Mouse (Mus musculus) neural tube, embryonic 11.5 days (tissue): ENCODE data around the gene Minos1. TPM values are rescaled to one million over a fixed set of nuclear protein-coding genes. Genes with fewer than 3 reads are reported as not detected.

Source experiments
- ATAC-seq: fragments of 200-750 bp; cut with Nextera tagmentation; 2 replicates; pipeline ENCODE4 v1.8.0; 2017; ENCODE audit warnings: moderate number of reproducible peaks, mild to moderate bottlenecking, moderate TSS enrichment, moderate library complexity; ENCODE audit not compliant: insufficient read depth, low FRiP score, low TSS enrichment
- DNase-seq: peaks from one replicate; pipeline ENCODE4 v3.0.0-alpha.2; 2015; ENCODE audit warnings: low spot score
- H3K27ac ChIP-seq: fragments of 300-500 bp; sonication (generic); 2 replicates; pipeline ENCODE4 v1.5.1; 2014; ENCODE audit warnings: low read depth, mild to moderate bottlenecking, low read length
- H3K27me3 ChIP-seq: fragments of 300-500 bp; sonication (generic); 2 replicates; pipeline ENCODE4 v1.6.1; 2014; ENCODE audit warnings: mild to moderate bottlenecking, low read length, mixed read lengths; ENCODE audit not compliant: control insufficient read depth, insufficient read depth
- H3K36me3 ChIP-seq: fragments of 300-500 bp; sonication (generic); 2 replicates; pipeline ENCODE4 v1.6.1; 2014; ENCODE audit warnings: mild to moderate bottlenecking, low read length, moderate library complexity, mixed read lengths; ENCODE audit not compliant: control insufficient read depth, insufficient read depth
- H3K4me1 ChIP-seq: fragments of 300-500 bp; sonication (generic); 2 replicates; pipeline ENCODE4 v1.6.1; 2014; ENCODE audit warnings: low read length, mixed read lengths; ENCODE audit not compliant: control insufficient read depth, insufficient read depth
- H3K4me2 ChIP-seq: fragments of 300-500 bp; sonication (generic); 2 replicates; pipeline ENCODE4 v1.6.1; 2014; ENCODE audit warnings: low read depth, mild to moderate bottlenecking, moderate library complexity
- H3K4me3 ChIP-seq: fragments of 300-500 bp; sonication (generic); 2 replicates; pipeline ENCODE4 v1.5.1; 2014; ENCODE audit warnings: low read depth, low read length
- H3K9ac ChIP-seq: fragments of 300-500 bp; sonication (generic); 2 replicates; pipeline ENCODE4 v1.6.1; 2014; ENCODE audit warnings: mild to moderate bottlenecking, low read length
- H3K9me3 ChIP-seq: fragments of 300-500 bp; sonication (generic); 2 replicates; pipeline ENCODE4 v1.6.1; 2016; ENCODE audit warnings: low read length; ENCODE audit not compliant: control insufficient read depth
- WGBS: fragments of 180-500 bp; shearing (Covaris S2); extraction: QIAGEN DNeasy Blood & Tissue Kit; methylation state at CpG from one replicate; pipeline ENCODE4 v1.1.7; 2014; 5-methylcytosine and 5-hydroxymethylcytosine counted together
- polyA plus RNA-seq: library from polyadenylated mRNA; unstranded; fragments of >200 nt; fragmentation: Nextera tagmentation; extraction: Ambion mirVana; gene quantifications from 2 replicates; pipeline ENCODE4 v1.2.1, GENCODE M21; 2014

Minos1 gene
- polyA plus RNA-seq, 1 experiment from 2014 or later: 397 TPM

- 81% methylated on average over 14 of the region's 14 CpGs for WGBS
- ATAC-seq: no peak
Observed at GRCm38 (mm10) chr4:139131858-139132672, 1.2 kb upstream of the Minos1 start.

GRCm38 (mm10) chr4:139129806-139130700, 860 bp downstream of the Minos1 start:
- Histone ChIP-seq H3K9ac (peak overlapping the region; percentile 93), H3K9me3 (no peaks in the 10 kb centered on the region), H3K27me3 (no peaks in the 10 kb centered on the region), H3K27ac (peak overlapping the region; percentile 47; the same call in 1 of the 2 replicates), H3K36me3 (no peaks in the 10 kb centered on the region), H3K4me1 (peaks cover 3% of the 10 kb centered on the region), H3K4me2 (peak overlapping the region; percentile 91), H3K4me3 (peak overlapping the region; percentile 79)
- ATAC-seq: no peak
- 3% methylated on average over 57 of the region's 57 CpGs for WGBS
- peak; percentile 36 for DNase-seq

More at GRCm38 (mm10) chr4:139131858-139132672, 1.2 kb upstream of the Minos1 start:
- Histone ChIP-seq H3K36me3 (no peaks in the 10 kb centered on the region), H3K4me3 (no peak overlapping the region), H3K4me2 (no peak overlapping the region), H3K9ac (no peak overlapping the region), H3K27ac (no peak overlapping the region), H3K27me3 (no peaks in the 10 kb centered on the region), H3K4me1 (peaks cover 3% of the 10 kb centered on the region), H3K9me3 (no peaks in the 10 kb centered on the region)
- no peak for DNase-seq

DNA sequence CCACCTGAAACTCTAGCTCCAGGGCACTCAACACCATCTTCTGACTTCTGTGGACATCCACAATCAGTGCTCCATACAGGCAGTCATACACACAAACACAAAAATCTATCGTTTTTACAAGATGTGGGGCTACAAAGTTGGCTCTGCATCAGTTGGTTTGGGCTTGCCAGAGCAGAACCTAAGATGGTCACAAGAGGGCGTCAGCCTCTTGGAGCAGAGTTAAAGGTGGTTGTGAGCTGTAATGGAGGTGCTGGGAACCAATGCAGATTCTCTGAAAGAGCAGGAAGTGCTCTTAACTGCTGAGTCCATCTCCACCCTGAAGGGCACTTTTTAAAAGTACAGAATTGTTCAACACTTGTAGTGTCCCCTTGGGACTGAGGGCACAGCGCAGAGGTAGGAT, 4.4 kb downstream of the Minos1 start:
- Histone ChIP-seq H3K4me1 (peaks cover 3% of the 10 kb centered on the region), H3K4me3 (no peak overlapping the region), H3K27ac (no peak overlapping the region), H3K9ac (no peak overlapping the region), H3K9me3 (no peaks in the 10 kb centered on the region), H3K4me2 (no peak overlapping the region), H3K36me3 (no peaks in the 10 kb centered on the region), H3K27me3 (no peaks in the 10 kb centered on the region)
- 92% methylated on average over 3 of the region's 3 CpGs for WGBS
- ATAC-seq (no peak), DNase-seq (no peak)

DNA sequence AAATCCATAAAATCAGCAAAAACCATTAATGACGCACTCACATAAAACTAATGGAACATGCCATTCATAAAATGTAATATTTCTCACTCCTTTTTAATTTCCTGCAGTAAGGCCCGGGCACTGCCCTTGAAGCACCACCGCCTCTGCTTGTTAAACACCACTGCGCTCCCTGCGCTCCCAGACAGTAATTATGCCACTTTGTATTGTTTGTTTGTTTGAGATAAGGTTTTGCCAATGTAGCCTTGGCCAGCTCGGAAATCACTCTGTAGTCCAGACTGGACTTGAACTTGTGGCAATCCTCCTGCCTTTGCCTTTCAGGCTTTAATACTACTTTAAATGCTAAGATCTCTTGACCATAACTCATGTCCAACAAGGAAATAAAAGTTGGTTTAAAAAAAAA, 6.0 kb downstream of the Minos1 start:
- no peak overlapping the region for H3K4me2 ChIP-seq
- 94% methylated on average over 6 of the region's 6 CpGs for WGBS
- no peak overlapping the region for H3K4me3 ChIP-seq
- no peak overlapping the region for H3K9ac ChIP-seq
- DNase-seq (no peak), ATAC-seq (no peak)
- H3K27ac ChIP-seq: no peak overlapping the region
- H3K36me3 ChIP-seq: no peaks in the 10 kb centered on the region
- H3K9me3 ChIP-seq: no peaks in the 10 kb centered on the region
- H3K27me3 ChIP-seq: no peaks in the 10 kb centered on the region
- H3K4me1 ChIP-seq: peaks cover 3% of the 10 kb centered on the region

- WGBS: 91% methylated on average over 4 of the region's 4 CpGs
- no peak overlapping the region for H3K4me3 ChIP-seq
- H3K4me1 ChIP-seq: no peaks in the 10 kb centered on the region
- ATAC-seq (no peak), DNase-seq (no peak)
- no peaks in the 10 kb centered on the region for H3K27me3 ChIP-seq
- H3K36me3 ChIP-seq: no peaks in the 10 kb centered on the region
- H3K4me2 ChIP-seq: no peak overlapping the region
- no peak overlapping the region for H3K27ac ChIP-seq
- H3K9ac ChIP-seq: no peak overlapping the region
- no peaks in the 10 kb centered on the region for H3K9me3 ChIP-seq
Observed at GRCm38 (mm10) chr4:139122557-139122956, 8.4 kb downstream of the Minos1 start.

DNA sequence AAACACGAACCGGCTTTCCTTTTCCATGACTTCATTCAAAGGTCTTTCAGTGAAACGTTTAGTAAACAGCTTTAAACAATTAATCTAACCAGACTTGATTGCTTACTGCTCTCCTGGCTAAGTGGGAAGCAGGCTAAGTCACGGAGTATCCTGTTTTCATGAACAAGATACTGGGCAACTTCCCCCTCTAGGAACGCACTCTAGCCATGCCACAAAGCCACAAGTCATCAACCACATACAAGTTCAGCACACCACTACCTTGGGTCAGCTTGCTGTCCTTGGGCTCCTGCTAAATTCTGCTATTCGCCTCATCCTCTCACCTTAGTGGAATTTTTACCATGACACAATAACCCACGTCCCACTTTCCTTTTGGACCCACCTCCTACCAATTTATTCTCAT, 9.9 kb downstream of the Minos1 start:
- Histone ChIP-seq H3K36me3 (no peaks in the 10 kb centered on the region), H3K27ac (no peak overlapping the region), H3K4me3 (no peak overlapping the region), H3K4me1 (no peaks in the 10 kb centered on the region), H3K27me3 (no peaks in the 10 kb centered on the region), H3K4me2 (no peak overlapping the region), H3K9ac (no peak overlapping the region), H3K9me3 (no peaks in the 10 kb centered on the region)
- DNase-seq: no peak
- 84% methylated on average over 7 of the region's 7 CpGs for WGBS
- ATAC-seq: no peak

DNA sequence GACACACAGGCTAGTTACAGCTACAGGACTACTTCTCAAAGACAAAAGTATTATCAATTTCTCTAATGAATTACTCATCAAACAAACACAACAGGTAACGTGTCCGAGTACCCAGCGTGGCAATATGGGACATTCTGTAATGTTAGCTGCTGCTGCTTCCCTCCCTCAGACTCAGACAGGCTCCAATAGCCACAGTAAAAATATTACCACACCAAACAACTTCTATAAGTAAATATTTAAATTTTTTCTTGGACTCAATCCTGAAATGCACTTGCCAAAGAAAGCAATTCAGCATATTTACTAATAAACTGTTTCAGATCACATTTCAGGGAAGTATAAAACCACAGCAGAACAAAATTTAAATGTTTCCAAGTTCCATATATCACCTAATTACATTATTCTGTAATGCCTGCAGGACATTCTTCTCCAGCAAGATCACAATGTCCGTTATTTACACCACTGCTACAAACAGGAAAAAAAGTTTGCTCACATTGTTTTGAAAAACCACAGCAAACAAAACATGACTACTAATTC, 10.6 kb downstream of the Minos1 start:
- no peaks in the 10 kb centered on the region for H3K36me3 ChIP-seq
- WGBS: 93% methylated on average over 4 of the region's 4 CpGs
- H3K9ac ChIP-seq: no peak overlapping the region
- no peak overlapping the region for H3K4me2 ChIP-seq
- ATAC-seq (no peak), DNase-seq (no peak)
- no peak overlapping the region for H3K4me3 ChIP-seq
- H3K4me1 ChIP-seq: no peaks in the 10 kb centered on the region
- H3K27me3 ChIP-seq: no peaks in the 10 kb centered on the region
- H3K27ac ChIP-seq: no peak overlapping the region
- no peaks in the 10 kb centered on the region for H3K9me3 ChIP-seq

GRCm38 (mm10) chr4:139116356-139117063, 14.4 kb downstream of the Minos1 start:
- Histone ChIP-seq H3K9me3 (no peaks in the 10 kb centered on the region), H3K4me3 (no peak overlapping the region), H3K27me3 (no peaks in the 10 kb centered on the region), H3K4me2 (no peak overlapping the region), H3K27ac (no peak overlapping the region), H3K9ac (no peak overlapping the region), H3K36me3 (no peaks in the 10 kb centered on the region), H3K4me1 (no peaks in the 10 kb centered on the region)
- DNase-seq (no peak), ATAC-seq (no peak)
- 90% methylated on average over 3 of the region's 3 CpGs for WGBS
